Mouse (Mus musculus): ENCODE results near the gene Csad. TPM values are rescaled to one million over a fixed set of nuclear protein-coding genes. Genes with fewer than 3 reads are reported as not detected.
A peak's percentile ranks its signal among the peaks of the same experiment; 100 is the strongest.
"Not testable (repeated sequence)": the region's sequence is repeated elsewhere in the genome, so short reads cannot be mapped to it uniquely, and the experiment has no call there.

Csad gene
- total RNA-seq, 2 experiments from 2014 or later, result 5.9 to 7.8 TPM

DNA sequence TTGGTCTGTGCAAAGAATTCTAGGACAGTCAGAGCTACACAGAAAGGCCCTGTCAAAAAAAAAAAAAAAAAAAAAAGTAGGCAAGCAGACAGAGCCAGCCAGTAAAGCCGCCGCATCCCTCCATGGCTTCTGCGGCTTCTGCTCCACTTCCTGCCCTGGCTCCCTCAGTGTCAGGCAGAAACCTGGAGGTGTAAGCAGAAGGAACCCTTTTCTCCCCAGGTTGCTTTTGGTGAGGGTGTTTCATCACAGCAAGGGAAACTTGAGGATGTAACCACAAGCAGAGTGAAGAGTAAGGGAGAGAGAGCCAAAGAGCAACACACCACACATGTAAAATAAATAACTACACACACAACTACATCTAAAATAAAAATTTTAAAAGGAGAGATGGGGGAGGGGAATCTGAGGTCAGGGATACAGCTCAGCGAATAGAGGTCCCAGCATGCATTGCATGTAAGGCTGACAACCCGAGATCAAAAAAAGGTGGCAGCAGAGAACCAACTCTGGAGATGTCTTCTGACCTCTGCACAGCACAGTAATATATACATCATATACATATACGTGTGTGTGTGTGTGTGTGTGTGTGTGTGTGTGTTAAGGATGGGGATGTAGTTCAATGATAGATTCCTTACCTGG lies 38.9 kb downstream of the Csad start:
- DNase-seq (ENCODE audit: low spot score), result no peak

DNA sequence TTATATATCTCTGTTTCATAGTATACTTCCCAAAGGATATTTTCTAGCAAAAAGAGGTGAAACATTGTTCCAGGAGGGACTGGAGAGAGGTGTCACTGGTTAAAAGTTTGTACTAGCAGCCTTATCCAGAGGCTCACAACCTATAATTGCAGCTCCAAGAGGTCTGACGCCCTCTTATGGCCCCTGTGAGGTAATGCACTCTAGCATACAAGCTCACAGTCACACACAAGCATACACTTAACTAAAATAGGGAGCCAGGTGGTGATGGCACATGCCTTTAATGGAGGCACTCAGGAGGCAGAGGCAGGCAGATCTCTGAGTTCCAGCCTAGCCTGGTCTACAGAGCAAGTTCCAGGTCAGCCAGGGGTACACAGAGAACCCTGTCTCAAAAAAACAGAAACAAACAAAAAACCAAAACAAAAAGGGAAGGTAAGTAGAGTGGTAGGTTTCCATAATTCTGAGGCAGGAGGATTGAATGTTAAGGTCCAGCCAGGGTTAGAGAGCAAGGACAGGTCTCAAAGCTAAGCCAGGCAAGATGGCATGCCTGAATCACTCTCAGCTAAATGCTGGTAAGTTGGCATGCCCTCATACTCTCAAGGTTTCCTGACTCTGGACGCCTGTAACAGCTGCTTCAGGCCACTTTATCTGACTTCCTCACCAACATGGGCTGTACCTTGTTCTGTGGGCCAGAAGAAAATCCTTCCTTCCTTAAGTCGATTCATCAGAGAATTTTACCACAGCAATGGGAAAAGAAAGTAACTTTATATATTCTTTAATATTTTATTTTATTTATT lies 40.4 kb downstream of the Csad start:
- DNase-seq (ENCODE audit: low spot score), result no peak

DNA sequence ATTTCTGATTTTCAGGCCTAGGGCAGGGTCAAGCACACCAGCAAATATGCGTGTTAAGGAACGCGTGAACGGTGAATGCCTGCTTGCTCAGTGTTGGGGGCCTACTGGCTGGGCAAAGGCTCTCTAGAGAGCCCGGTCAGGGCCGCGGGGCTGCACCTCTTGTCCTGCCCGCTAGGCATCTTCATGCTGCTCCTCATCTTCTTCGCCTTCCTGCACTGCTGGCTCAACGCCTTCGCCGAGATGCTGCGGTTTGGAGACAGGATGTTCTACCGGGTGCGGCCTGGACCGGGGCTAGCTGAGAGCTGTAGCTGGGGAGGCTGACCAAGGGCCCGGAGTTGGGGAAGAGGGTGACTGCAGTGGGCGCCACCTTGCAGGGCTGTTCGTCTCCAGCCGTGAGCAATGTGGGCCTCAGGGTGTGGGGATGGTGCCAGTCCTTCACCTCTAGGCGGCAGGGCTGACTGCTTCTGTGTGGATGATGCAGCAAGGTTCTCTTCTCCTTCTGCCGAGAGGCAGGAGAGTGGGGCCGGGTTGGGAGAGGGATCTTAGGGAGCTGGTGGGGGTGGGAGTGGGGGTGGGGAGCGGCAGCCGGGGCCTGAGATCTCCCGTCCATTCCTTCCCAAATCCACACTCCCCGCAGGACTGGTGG lies 44.0 kb downstream of the Csad start:
- no peak for DNase-seq (ENCODE audit: low spot score)

DNA sequence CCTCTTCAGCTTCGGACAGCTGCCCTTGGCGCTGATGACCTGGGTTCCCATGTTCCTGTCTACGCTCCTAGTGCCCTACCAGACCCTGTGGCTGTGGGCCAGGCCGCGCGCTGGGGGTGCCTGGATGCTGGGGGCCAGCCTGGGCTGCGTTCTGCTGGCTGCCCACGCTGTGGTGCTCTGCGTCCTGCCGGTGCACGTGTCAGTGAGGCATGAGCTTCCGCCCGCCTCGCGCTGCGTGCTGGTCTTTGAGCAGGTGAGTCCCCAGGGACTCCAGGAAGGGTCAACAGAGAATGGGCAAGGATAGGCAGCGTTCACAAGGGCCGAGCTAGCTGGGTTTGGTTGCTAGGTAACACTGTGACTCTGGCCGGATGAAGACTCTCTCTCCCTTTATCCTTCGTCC lies 47.7 kb downstream of the Csad start:
- no peak for DNase-seq (ENCODE audit: low spot score)

DNA sequence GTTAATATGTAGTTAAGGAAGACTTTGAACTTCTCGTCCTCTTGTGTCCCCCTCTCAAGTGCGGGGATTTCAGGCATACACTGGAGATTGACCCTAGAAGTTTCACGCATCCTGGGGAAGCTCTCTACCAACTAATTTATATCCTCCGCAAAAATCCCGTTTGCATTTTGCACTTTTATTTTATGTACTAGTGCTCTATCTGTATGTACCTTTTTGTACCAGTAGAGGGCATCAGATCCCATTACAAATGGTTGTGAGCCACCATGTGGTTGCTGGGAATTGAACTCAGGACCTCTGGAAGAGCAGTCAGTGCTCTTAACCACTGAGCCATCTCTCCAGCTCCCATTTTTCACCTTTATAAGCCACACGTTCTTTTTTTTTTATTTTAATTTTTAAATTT lies 49.5 kb downstream of the Csad start:
- DNase-seq (ENCODE audit: low spot score), result not testable (repeated sequence)

DNA sequence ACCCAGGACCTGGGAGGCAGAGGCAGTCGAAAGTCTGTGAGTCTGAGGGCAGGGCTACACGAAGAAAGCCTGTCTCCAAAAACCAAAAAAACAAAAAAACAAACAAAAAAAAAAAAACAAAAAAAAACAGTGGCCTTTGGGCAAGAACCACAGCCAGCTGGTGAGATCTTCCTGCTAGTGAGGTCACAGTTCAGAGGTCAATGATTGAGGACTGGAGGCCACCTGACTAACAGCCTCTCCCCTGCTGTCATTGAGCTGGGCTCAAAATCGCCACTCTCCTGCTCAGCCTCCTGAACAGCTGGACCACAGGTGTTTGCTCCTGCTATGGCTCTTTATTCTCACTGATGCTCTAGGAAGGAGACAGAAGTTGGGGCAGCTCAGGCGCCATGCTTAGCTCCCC lies 51.9 kb downstream of the Csad start:
- no peak for DNase-seq (ENCODE audit: low spot score)

DNA sequence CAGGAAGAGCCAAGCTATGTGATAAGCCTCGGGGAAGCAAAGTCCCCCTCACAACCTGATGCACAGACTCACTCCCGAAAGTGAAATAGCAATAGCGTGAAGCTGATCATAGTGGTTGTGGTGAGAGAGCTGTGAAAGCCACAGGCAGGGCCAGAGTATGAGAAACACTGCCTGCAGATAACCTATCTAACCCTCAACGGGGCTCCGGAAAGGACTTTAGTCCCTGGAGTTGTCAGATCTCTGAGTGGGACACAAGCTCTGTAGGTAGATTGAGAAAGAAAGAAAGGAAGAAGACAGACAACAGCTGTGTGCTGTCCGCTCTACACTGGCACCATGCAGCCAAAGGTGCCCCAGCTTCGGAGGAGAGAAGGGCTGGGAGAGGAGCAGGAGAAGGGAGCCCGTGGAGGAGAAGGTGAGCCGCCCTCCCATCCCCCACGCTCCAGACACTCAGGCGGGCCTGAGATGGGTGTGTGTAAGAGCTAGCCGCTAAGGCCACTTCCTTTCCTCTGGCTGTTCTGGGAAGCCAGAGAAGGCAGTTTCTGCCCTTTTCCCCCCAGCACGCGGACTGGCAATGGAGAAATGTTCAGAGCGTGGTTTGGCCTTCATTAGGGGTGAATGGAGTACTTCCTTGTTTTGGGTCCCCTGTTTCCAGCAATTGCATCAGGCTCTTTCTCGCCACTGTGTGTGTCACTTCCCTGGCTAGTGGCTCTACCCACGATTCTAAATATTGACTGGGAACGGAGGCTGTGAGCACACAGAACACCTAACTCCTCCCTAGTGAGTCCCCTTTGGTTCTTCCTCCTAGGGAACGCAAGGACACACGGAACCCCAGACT lies 54.0 kb downstream of the Csad start, which contains the start of gene Soat2:
TSS of gene Soat2 (plus strand) at position 226 of the 835 bp plus-strand sequence.
- DNase-seq (ENCODE audit: low spot score), result no peak

DNA sequence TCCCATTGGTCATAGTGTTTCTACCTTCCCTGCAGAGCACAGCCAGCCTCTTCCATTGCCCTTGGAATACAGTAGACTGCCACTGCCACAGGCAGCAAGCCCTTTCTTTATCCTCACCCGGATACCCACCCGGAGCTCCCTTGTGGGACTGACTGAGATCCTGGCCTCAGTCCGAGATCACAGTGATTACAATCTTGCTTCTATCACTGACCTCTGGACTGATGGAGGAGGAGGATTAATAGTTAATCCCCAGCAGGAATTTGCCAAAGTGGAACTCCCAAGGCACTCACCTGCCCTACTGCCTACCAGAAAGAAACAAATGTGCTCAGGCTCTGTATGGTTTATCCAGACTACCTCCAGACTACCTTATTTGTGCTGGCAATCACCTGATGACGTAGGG lies 55.0 kb downstream of the Csad start:
- no peak for DNase-seq (ENCODE audit: low spot score)

DNA sequence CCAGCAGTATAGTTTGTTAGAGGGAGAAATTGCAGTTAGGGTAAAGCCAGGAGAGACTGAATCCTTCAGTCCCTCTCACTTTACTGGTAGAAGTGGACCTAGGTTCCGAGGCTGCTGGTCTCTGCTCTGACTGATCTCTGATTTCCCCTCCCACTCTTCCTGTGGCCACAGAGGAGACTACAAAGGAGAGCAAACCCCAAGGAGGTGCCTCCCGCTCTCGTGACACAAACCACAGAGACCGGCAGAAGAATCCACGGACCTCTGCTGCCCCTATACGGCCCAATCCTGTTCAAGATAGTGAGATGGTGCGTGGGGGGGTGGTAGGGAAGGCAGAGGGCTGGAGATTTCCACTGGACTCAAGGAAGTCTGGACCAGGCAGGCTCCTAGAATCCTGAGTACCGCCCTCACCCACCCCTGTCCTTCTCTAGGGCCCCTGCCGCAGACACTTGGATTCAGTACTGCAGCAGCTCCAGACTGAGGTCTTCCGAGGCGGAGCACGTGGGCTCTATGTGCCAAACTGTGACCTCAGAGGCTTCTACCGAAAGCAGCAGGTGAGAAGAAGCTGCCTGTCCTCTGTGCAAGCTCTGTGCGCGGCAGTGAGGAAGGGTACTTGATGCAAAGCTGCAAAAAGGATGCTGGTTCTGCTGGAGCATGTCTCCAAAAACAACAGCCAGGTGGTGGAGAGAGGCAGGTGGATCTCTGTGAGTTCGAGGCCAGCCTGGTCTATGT lies 56.7 kb downstream of the Csad start:
- DNase-seq (ENCODE audit: low spot score), result no peak

DNA sequence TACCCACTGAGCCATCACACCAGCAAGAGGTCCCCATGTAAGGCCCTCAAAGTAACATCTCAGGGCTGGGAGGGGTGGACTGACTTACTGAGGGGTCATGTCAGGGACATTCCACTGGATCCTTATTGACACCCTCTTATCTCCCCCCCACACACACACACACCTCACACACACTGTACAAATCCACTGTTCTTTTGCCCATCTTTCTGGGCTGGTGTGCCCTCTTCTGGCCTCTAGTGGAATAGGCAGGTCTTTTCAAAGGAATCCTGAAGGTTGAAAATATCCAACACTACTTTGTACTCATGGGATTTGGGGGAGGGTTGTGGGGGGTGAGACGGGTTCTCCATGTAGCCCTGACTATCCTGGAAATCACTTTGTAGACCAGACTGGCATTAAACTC lies 57.6 kb downstream of the Csad start:
- DNase-seq (ENCODE audit: low spot score), result peak; percentile 45

DNA sequence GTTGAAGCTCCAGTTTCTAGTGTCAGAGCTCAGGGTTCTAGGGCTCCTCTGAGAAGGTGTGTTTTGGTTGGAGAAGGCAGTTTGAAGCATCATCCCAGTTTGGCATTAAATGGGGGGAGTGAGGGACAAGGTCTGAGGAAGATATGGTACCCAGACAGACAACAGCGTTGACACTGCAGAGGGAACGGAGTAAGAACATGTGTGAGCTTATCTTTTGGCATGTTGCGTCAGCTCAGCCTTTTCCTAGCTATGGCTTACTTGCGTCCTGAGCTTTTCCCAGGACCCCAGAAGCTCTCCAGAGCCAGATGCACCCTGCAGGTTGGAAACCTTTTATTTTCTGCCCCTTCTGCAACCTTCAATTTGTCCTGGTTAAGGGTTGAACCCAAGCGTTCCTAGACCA lies 58.4 kb downstream of the Csad start:
- DNase-seq (ENCODE audit: low spot score), result no peak

DNA sequence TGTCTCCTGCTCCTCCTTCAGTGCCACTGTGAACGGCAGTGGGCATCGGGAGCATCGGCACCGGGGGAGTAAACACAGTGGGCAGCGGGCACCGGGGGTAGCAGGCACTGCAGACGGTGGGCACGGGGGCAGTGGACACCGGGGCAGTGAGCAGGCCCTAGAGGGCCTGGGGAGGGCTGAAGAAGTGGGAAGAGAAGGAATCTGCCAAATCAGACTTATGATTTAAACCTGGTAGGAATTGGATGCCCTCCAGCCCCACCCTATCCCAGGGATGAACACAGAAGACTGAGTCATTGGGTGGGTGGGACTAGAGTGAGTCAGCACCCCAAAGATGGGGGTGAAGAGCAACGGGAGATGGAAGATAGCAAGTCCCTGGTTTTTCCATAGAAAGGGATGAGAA lies 59.2 kb downstream of the Csad start:
- peak; percentile 75 for DNase-seq (ENCODE audit: low spot score)

DNA sequence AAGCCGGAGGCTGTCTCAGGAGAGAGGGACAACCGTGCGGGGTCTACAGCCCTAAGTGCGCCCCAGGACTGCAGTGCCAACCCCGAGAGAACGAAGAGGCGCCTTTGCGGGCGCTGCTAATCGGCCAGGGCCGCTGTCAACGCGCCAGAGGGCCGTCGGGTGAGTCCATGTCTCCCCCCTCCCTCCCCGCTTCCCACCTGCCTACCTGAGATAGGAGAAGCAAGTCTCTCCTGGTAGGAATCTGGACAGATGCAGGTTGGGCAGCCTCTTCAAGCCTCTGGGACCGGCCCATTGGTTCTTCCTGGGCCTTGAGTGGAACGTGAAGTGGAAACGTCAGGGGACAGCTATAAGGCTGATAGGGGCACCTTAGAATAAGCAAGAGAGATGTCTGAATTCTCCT lies 59.8 kb downstream of the Csad start:
- no peak for DNase-seq (ENCODE audit: low spot score)

DNA sequence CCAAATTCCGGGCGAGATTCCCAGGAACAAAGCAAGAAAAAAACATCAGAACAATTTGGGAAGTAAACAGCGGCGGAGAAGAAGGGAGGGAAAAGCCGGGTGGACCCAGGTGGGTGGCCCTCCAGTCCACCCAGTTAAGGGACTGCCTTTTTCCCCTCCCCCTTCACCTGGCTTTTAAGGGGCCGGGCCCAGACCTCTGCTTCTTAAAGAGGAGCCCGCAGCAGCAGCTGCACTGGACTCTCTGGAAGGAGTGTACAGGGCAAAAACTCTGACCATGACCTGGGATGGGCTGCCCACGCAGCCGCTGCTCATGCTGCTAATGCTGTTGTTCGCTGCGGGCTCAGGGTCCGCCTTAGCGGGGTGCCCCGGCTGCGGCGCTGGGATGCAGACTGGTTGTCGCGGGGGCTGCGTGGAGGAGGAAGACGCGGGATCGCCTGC lies 60.2 kb downstream of the Csad start, which contains the start of gene Igfbp6:
TSS of gene Igfbp6 (plus strand) at position 89 of the 438 bp plus-strand sequence.
- peak; percentile 57 for DNase-seq (ENCODE audit: low spot score)

DNA sequence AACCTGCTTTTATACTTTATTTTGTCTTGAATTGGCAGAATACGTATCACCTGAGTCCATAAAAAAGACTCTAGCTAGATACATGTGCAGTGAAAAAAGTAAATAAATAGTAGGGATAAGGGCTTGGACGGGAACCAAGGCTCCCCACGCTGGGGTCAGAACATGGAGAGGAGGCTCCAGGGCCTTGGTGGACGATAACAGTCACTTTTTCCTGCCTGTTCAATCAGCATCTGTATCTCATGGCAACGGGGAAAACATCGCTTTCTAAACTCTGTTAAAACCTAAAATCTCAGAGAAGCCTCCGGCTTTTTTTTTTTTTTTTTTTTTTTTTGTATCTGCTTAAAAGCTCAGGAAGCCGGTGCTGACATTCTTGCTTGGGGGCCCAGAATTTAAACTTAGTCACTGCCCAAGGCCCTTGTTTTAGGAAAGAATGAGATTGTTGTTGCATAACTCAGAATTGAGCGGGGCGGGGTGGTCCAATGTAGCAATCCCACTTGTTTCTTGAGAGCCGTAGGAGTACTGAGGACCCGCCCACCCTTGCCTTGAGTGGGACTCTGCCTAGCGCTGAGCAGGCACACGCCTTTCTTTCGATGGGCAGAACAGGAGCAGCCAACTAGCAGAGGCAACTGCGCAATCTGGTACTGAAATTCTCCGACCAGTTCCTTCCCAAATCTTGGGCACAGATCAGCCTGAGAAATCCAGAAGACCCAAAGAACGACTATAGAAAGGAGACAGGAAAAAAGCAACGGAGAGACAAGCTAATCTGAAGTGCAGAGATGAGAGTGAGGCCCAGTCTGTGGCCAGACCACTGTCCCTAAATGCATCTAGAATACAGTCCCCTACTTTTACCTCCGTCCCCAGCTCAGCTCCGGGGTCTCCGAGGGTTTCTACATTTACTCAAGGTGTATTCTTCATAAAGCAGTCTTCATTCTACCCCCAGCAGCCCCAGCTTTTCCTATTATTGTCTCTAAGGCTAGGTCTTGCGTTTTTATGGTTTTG lies 61.3 kb downstream of the Csad start:
- DNase-seq (ENCODE audit: low spot score), result peak; percentile 67

DNA sequence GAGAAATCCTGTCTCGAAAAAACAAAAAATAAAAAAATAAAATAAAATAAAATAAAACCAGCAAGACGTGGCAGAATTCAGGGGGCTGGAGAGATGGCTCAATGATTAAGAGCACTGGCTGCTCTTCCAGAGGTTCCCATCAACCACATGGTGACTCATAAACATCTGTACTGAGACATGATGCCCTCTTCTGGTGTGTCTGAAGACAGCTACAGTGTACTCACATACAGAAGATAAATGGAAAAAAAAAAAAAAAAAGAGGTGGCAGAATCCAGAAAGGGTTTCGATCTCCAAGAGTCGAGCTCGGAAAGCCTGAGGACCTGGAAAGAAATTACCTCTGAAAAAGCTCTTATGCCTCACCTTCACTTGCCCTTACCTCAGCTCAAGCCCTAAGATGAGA lies 63.4 kb downstream of the Csad start:
- DNase-seq (ENCODE audit: low spot score), result no peak

DNA sequence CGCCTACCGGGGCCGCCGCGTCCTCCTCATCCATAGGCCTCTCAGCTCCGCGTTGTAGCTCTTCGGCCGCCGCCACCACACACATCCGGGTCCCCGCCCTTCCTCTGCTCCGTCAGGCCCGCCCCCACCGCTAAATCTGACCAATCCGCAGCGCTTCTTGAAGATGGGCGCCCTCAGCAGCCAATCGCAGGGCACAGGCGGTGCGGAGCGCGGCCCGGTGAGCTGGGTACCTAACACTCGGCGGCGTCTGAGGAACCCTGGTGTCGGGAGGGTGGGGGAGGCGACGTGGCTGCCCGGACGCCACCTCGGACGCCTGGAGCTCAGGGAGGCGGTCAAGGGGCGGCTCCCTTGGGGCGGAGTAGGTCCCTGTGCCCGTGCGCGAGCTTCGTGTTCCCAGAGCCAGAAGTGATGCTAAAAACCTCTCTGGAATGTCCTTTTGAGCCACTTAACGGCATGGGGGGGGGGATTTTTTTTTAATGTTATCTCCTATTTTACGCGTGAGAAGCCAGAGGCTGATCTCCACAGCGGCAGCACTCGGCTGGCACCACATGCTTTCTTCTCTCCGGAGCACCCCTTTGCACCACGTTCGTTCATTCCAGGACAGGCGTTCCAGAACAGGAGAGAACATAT lies 68.3 kb downstream of the Csad start, which contains the start of gene Spryd3:
TSS of gene Spryd3 (minus strand) at position 106 of the 630 bp plus-strand sequence.
- peak; percentile 97 for DNase-seq (ENCODE audit: low spot score)

DNA sequence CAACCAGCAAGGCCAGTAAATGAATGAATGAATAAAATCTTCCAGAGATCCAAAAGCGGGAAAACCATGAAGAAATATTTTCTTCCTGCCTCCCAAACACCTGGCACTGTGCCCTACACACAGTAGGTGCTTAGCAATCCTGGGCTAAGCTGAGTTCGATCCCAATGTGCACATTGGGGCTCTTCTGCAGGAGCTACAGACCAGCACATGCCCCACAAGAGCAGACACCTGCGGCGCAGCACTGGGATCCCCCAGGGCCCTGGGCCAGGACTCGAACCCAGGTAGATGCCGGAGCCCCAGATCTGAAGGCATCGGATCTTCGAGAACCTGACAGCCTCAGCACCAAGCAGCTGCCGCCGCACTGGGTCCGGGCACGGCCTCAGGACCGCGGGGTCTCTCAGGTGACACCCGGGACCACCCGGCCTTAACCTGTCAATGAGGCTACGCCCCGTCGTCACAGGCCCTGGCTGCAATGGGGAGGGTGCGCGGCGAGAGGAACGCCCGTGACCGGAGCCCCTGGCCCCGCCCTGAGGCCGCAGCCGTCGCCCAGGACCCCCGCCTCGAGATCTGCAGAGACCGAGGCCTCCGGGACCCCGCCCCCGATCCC lies 68.9 kb downstream of the Csad start:
- no peak for DNase-seq (ENCODE audit: low spot score)

DNA sequence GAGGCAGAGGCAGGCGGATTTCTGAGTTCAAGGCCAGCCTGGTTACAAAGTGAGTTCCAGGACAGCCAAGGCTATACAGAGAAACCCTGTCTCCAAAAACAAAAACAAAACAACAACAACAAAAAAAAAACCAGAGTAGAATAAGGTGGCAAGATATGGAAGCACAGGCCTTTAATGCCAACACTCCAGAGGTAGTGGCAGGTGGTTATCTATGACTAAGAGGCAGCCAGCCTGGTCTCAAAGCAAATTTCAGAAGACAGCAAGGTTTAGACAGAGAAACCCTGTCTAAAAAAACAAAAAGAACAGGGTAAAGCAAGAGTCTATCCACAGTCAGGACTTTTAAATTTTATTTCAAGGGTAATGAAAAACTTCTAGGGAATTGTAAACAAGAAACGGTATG lies 69.8 kb downstream of the Csad start:
- DNase-seq (ENCODE audit: low spot score), result no peak
